Mouse (Mus musculus) spleen, postnatal 14 days (tissue): ENCODE results near the gene Olfr532.
"Not testable (repeated sequence)": the region's sequence is repeated elsewhere in the genome, so short reads cannot be mapped to it uniquely, and the experiment has no call there.

Experiments used
- DNase-seq, 2 experiments: peaks; one replicate each; pipeline ENCODE4 v3.0.0; 2021 to 2022; ENCODE audit warnings: low spot score in 2 of 2

Olfr532 gene

DNA sequence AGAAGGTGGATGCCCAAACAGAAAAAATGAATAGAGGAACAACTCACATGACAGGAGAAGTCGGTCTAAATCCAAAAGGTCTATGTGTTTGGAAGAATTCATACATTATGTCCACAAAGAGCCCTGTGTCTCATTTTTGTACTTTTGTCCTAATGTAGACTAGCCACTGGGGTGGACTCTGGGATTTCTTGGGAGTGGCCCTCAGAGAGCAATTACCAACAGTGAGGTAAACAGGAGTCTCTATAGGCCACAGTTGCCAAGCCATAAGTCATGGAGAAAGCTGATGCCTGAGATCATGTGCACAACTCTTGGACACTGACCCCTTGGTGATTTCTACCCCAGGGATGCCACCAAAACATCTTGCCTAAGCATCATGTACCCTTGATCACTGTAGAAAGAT lies at the start of gene Olfr532:
Gene Olfr532, minus strand, starts transcription at position 101 of the 400 bp plus-strand sequence.
- DNase-seq: no peak

DNA sequence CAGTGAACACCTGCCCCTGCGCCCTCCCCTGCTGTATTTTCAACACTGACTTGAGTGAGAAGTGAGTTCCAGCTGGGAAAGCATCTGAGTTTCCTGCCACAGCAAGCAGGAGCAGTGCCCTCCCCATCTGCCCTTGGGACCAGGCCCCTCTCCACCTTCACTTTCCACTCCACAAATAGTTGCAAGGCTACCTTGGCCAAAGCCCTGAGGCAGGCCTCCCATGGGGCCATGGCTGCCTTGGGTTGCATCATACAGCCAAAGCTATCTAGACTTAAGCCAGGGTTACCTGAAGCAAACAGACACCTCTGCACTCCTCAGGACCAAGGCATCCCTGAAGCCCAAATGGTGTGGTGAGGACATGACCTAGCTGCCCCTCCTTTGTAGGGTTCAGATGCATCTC lies 41.6 kb upstream of the Olfr532 start, which contains the start of gene Olfr533:
Gene Olfr533, plus strand, starts transcription at position 301 of the 400 bp plus-strand sequence.
- not testable (repeated sequence) for DNase-seq

DNA sequence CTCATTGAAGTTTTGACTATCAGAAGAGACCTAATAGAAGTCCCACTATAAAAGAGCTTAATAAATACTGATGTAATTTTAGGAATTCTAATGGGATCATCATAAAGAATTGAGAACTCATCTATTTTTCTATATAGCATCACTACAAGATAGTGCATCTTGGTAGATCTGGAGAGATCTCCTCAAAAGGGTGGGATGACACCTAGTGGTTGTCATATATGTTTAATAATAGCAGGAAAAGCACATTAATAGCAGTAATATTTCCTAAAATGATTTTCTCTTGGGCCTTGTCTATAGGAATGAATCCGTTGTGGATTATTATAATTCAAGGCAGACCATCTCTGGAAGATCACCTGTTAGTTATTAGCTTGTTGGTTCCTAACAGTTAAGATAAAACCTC lies 21.7 kb upstream of the Olfr532 start:
- DNase-seq: no peak

DNA sequence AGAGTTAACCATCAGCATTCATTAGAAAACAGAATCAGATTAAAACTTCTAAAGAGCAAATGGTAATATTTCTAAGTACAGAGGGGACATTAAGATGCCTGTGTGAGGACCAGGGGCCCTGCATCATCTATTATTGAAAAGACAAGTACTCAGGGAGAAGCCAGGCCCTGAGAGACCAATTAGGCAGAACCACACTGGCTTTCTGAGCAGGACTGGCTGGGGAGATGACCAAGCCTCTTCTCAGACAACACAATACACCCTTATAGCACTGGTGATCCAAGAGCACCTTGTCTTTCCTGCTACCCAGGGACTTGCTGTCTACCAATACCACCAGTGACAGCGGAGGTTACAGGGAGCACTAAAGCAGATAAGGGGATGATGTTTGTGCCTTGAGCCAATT lies 18.6 kb downstream of the Olfr532 start, which contains the start of gene Olfr531:
Gene Olfr531, minus strand, starts transcription at position 101 of the 400 bp plus-strand sequence.
- no peak for DNase-seq

GRCm38 (mm10) chr7:140376911-140377310 lies 44.5 kb downstream of the Olfr532 start:
- DNase-seq: no peak

DNA sequence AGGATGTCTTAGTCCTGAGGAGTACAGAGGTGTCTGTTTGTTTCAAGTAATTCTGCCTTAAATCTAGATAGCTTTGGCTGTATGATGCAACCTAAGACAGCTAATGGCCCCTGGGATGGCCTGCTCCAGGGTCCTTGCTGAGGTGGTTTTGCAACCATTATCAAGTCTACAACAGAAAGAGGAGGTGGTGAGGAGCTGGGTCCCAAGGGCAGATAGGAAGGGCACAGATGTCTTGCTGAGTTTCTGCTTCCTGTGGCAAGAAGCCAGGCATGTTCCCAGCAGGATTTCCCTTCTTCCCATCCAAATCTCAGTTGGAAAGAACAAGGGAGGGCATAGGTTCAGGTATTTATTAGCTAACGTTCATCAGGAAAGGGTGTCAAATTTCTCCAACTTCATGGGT lies 45.2 kb downstream of the Olfr532 start, which contains the start of gene Olfr530:
Gene Olfr530, minus strand, starts transcription at position 101 of the 400 bp plus-strand sequence.
- no peak for DNase-seq

DNA sequence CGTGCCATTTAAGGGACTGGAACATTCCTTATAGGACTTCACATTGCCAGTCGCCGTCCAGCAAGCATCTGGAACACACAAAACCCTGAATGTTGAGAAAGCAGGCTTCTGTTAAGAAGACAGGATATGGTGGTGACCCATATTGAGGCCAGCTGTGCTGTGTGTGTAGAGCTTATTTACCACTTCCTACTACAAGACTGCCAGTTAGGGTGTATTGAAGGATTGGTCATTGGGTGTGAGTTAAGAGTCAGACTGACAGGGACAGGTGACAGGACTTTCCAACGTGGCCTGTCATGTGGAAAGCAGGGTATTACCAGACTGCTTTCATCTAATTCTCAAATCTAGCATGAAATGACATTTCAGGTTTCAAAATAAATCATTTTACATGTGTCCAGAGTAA lies 47.1 kb downstream of the Olfr532 start:
- no peak for DNase-seq
